Mouse (Mus musculus): ENCODE data around the gene Elmsan1. TPM values are rescaled to one million over a fixed set of nuclear protein-coding genes. Genes with fewer than 3 reads are reported as not detected.

The Elmsan1 gene
- polyA plus RNA-seq, 1 experiment from 2014 or later = 15.9 TPM

- Histone ChIP-seq H3K4me1 (peaks cover 54% of the 10 kb centered on the region), H3K9me3 (replicated peaks) (no peaks in the 10 kb centered on the region), H3K4me2 (replicated peaks) (no peak overlapping the region), H3K9ac (no peak overlapping the region), H3K36me3 (no peaks in the 10 kb centered on the region), H3K27ac (replicated peaks) (peak overlapping the region; percentile 74), H3K27me3 (no peaks in the 10 kb centered on the region), H3K4me3 (replicated peaks) (no peak overlapping the region)
- WGBS = 49% methylated on average over 14 of the region's 14 CpGs
- no peak for ATAC-seq (ENCODE audit: insufficient number of reproducible peaks, low FRiP score, low TSS enrichment, low read depth)
Observed at GRCm38 (mm10) chr12:84214495-84215175, 4.0 kb downstream of the Elmsan1 start.

GRCm38 (mm10) chr12:84212297-84212696 lies 6.4 kb downstream of the Elmsan1 start:
- H3K9ac ChIP-seq = no peak overlapping the region
- no peak for ATAC-seq (ENCODE audit: insufficient number of reproducible peaks, low FRiP score, low TSS enrichment, low read depth)

DNA sequence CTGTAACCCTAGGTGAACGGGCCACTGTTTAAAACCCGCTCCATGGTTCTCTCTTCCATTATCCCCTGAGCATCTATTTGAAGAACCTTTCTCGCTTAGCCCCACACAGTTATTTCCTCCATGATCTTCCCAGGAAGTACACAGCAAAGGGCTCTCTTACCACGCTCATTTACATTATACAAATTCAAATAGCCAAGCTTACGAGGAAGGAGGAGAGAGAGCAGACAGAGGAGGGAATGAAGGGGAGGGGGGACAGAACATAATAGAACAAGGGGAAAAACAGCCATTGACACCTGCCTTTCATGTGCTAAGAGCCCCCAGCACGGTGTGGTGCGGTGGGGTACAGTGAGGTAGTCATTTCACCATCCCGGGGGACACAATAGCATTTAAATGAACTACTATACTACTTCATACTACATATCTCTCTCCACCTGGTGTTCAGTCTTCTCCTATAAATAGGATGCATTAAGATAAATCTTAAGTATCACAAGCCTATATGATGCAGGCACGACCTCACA lies 7.6 kb downstream of the Elmsan1 start:
- 76% methylated on average over 9 of the region's 9 CpGs for WGBS
- H3K27ac ChIP-seq (replicated peaks) = no peak overlapping the region
- no peak overlapping the region for H3K9ac ChIP-seq
- no peak for ATAC-seq (ENCODE audit: insufficient number of reproducible peaks, low FRiP score, low TSS enrichment, low read depth)
- no peak overlapping the region for H3K4me3 ChIP-seq (replicated peaks)
- H3K4me1 ChIP-seq = peaks cover 55% of the 10 kb centered on the region
- H3K36me3 ChIP-seq = no peaks in the 10 kb centered on the region
- no peaks in the 10 kb centered on the region for H3K9me3 ChIP-seq (replicated peaks)
- no peaks in the 10 kb centered on the region for H3K27me3 ChIP-seq
- no peak overlapping the region for H3K4me2 ChIP-seq (replicated peaks)

More at GRCm38 (mm10) chr12:84212297-84212696, 6.4 kb downstream of the Elmsan1 start:
- Histone ChIP-seq H3K36me3 (no peaks in the 10 kb centered on the region), H3K4me1 (peaks cover 55% of the 10 kb centered on the region), H3K27ac (replicated peaks) (no peak overlapping the region), H3K4me3 (replicated peaks) (no peak overlapping the region), H3K4me2 (replicated peaks) (no peak overlapping the region), H3K9me3 (replicated peaks) (no peaks in the 10 kb centered on the region), H3K27me3 (no peaks in the 10 kb centered on the region)
- WGBS = 30% methylated on average over 4 of the region's 4 CpGs

DNA sequence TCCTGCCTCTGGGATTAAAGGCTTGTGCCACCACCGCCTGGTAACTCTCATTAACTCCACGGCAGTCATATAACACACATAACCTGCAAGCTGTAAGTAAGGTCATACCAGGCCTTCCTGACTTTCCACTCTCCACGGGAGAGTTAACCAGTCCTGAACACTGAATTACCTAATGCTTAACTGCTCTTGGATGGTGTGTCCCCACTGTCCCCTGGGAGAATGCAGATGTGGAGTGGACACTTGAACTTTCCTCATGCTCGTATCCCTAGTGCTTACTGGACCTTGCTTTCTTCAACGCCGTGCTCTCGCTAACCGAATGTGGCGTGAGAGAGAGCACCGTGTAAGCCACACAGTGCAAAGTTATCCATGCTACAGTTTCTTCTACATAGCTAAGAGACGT lies 8.4 kb downstream of the Elmsan1 start:
- no peaks in the 10 kb centered on the region for H3K36me3 ChIP-seq
- 88% methylated on average over 11 of the region's 11 CpGs for WGBS
- H3K27ac ChIP-seq (replicated peaks) = no peak overlapping the region
- no peak overlapping the region for H3K4me2 ChIP-seq (replicated peaks)
- H3K4me1 ChIP-seq = peaks cover 48% of the 10 kb centered on the region
- H3K27me3 ChIP-seq = no peaks in the 10 kb centered on the region
- ATAC-seq (ENCODE audit: insufficient number of reproducible peaks, low FRiP score, low TSS enrichment, low read depth) = no peak
- H3K4me3 ChIP-seq (replicated peaks) = no peak overlapping the region
- no peaks in the 10 kb centered on the region for H3K9me3 ChIP-seq (replicated peaks)
- no peak overlapping the region for H3K9ac ChIP-seq

DNA sequence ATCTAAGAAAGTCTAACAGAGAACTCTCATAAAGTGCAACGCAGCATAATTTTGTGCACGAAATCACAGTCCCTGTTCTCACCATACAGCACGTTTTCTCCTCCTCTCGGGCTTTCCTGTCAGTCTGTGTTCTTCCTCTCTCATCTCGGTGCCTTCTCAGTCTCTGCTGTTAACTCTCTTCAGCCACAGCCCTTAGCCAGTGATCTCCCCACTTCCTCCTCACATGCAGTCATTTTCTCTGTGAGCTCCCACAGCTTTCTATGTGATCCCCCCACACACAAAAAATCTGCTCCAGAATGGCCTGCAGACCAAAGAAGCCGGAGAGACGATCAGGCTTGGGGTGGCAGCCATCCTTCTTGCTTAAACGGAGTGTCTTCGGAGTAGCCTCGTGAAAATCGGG lies 9.6 kb downstream of the Elmsan1 start:
- Histone ChIP-seq H3K27me3 (no peaks in the 10 kb centered on the region), H3K4me1 (peaks cover 38% of the 10 kb centered on the region), H3K9me3 (replicated peaks) (no peaks in the 10 kb centered on the region), H3K9ac (no peak overlapping the region), H3K36me3 (no peaks in the 10 kb centered on the region), H3K4me3 (replicated peaks) (no peak overlapping the region), H3K4me2 (replicated peaks) (no peak overlapping the region), H3K27ac (replicated peaks) (no peak overlapping the region)
- no peak for ATAC-seq (ENCODE audit: insufficient number of reproducible peaks, low FRiP score, low TSS enrichment, low read depth)
- 84% methylated on average over 11 of the region's 11 CpGs for WGBS

DNA sequence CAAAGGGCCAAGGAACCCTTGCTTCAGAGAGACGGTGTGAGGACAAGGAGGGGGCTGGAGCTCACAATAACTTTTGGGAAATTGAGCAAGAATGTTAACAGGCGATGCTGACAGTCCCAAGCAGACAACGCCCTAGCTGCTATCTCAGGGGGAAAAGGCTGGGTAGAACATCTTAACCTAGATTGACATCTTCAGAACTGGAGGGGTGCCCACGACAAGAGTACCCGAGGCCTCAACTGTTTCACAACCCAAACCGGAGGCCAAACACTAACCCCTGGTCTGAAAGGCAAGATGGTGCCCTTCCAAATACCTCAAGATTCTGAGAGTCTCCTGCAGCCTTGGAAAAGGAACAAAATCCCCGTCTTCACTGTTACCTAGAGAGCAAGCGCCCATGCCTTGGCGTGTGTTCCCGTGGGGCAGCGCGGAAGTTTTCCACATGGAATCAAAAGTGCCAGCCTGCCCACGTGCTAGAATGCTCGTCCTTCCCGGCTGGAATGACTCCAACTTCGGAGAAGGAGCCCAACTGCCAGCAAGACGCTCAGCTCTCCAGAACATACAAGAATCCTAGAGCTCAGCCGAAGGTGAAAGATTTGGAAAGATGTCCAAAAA lies 11.4 kb downstream of the Elmsan1 start:
- WGBS = 74% methylated on average over 18 of the region's 18 CpGs
- Histone ChIP-seq H3K4me1 (peaks cover 50% of the 10 kb centered on the region), H3K36me3 (no peaks in the 10 kb centered on the region)

GRCm38 (mm10) chr12:84206525-84206924 lies 12.2 kb downstream of the Elmsan1 start:
- Histone ChIP-seq H3K27ac (replicated peaks) (no peak overlapping the region), H3K4me1 (peaks cover 47% of the 10 kb centered on the region)
- 41% methylated on average over 7 of the region's 7 CpGs for WGBS

More for the DNA sequence above, 11.4 kb downstream of the Elmsan1 start:
- H3K4me3 ChIP-seq (replicated peaks) = no peak overlapping the region
- no peak overlapping the region for H3K9ac ChIP-seq
- H3K4me2 ChIP-seq (replicated peaks) = no peak overlapping the region
- no peaks in the 10 kb centered on the region for H3K9me3 ChIP-seq (replicated peaks)
- no peaks in the 10 kb centered on the region for H3K27me3 ChIP-seq
- ATAC-seq (ENCODE audit: insufficient number of reproducible peaks, low FRiP score, low TSS enrichment, low read depth) = no peak
- no peak overlapping the region for H3K27ac ChIP-seq (replicated peaks)

DNA sequence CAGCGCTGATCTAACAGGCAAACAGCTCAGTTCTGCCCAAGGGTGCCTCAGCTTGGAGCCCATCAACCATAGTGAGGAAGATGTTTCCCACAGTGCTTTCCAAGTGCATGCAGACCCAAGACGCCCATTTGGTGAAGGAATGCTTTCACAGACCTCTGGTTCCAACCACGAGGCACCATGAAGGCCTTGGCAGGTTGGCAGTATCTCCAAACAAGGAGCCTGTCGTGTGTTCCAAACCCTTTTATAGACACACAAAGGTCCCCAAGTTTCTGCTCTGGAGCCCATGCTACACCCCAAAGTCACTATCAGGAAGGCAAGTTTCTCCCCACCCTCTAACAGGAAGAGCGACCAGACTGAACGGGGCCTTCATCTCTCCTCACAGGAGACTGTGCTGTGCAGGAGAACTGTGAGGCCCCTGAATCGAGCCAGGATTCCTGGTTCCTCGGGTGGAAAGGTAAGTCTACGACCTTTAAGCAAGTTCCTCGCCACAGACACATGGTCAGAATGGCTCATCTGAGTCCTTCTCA lies 13.0 kb downstream of the Elmsan1 start:
- Histone ChIP-seq H3K9me3 (replicated peaks) (no peaks in the 10 kb centered on the region), H3K4me3 (replicated peaks) (no peak overlapping the region), H3K36me3 (no peaks in the 10 kb centered on the region), H3K9ac (no peak overlapping the region), H3K27ac (replicated peaks) (no peak overlapping the region), H3K4me2 (replicated peaks) (no peak overlapping the region), H3K4me1 (peaks cover 42% of the 10 kb centered on the region), H3K27me3 (no peaks in the 10 kb centered on the region)
- 80% methylated on average over 10 of the region's 10 CpGs for WGBS
- ATAC-seq (ENCODE audit: insufficient number of reproducible peaks, low FRiP score, low TSS enrichment, low read depth) = no peak

More at GRCm38 (mm10) chr12:84206525-84206924, 12.2 kb downstream of the Elmsan1 start:
- ATAC-seq (ENCODE audit: insufficient number of reproducible peaks, low FRiP score, low TSS enrichment, low read depth) = no peak
- H3K4me2 ChIP-seq (replicated peaks) = no peak overlapping the region
- no peak overlapping the region for H3K4me3 ChIP-seq (replicated peaks)
- no peak overlapping the region for H3K9ac ChIP-seq
- no peaks in the 10 kb centered on the region for H3K9me3 ChIP-seq (replicated peaks)
- no peaks in the 10 kb centered on the region for H3K36me3 ChIP-seq
- no peaks in the 10 kb centered on the region for H3K27me3 ChIP-seq

DNA sequence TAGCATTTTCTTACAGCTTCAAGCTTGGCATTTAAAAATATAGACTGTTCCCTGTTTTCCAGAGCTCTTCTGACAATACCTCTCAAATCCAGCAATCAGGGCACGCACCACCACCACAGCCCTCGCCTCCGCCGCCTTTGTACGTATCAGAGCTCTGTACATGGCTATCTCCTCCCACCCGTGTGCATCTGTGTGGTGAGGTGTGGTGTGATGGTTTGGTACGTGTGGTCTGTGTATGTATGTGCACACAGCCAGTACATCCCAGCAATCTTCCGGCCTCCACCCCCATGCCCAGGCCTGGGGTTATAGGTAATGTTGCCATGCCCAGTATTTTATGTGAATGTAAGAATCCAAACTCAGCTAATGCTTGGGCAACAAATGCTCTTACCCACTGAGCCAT lies 14.0 kb downstream of the Elmsan1 start:
- no peak overlapping the region for H3K9ac ChIP-seq
- no peak for ATAC-seq (ENCODE audit: insufficient number of reproducible peaks, low FRiP score, low TSS enrichment, low read depth)

GRCm38 (mm10) chr12:84203778-84204216 lies 14.9 kb downstream of the Elmsan1 start:
- peaks cover 46% of the 10 kb centered on the region for H3K4me1 ChIP-seq
- WGBS = 60% methylated on average over 7 of the region's 7 CpGs

More for the DNA sequence above, 14.0 kb downstream of the Elmsan1 start:
- Histone ChIP-seq H3K4me1 (peaks cover 42% of the 10 kb centered on the region), H3K27ac (replicated peaks) (no peak overlapping the region), H3K4me2 (replicated peaks) (no peak overlapping the region), H3K27me3 (no peaks in the 10 kb centered on the region), H3K36me3 (no peaks in the 10 kb centered on the region), H3K4me3 (replicated peaks) (no peak overlapping the region), H3K9me3 (replicated peaks) (no peaks in the 10 kb centered on the region)
- 89% methylated on average over 8 of the region's 8 CpGs for WGBS

DNA sequence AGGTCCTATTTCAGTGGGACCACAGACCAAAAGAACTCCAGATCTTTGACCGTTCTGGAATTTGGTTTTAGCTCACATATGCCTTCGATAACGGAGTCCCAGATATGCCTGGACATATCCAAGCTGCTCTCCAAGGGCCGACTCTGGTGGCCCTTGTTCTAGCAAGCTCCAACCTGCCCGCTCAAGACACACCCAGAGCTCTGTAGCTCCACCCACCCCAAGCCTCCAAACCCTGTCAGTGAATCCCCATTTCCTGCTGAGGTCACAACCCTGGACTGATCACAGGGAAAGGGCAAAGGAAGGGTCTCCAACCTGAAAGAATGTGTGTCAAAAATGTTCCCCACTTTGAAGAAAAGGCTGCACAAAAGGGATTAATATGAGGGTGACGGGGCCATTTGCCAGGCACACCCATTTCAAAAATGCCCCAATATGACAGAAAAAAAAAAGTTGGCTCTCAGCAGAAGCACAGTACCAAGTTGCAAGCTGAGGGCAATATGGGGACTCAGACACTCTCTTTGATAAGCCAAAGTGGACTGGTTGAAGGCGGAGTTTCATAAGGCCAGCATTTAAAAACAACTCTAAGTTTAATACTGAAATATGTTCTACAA lies 15.4 kb downstream of the Elmsan1 start:
- H3K4me2 ChIP-seq (replicated peaks) = no peak overlapping the region
- H3K9me3 ChIP-seq (replicated peaks) = no peaks in the 10 kb centered on the region
- no peak overlapping the region for H3K4me3 ChIP-seq (replicated peaks)
- peak overlapping the region; percentile 63; the same call in 1 of the 2 replicates for H3K27ac ChIP-seq (replicated peaks)
- H3K9ac ChIP-seq = no peak overlapping the region
- H3K4me1 ChIP-seq = peaks cover 51% of the 10 kb centered on the region
- WGBS = 48% methylated on average over 7 of the region's 7 CpGs
- H3K27me3 ChIP-seq = no peaks in the 10 kb centered on the region
- ATAC-seq (ENCODE audit: insufficient number of reproducible peaks, low FRiP score, low TSS enrichment, low read depth) = no peak
- H3K36me3 ChIP-seq = no peaks in the 10 kb centered on the region

More at GRCm38 (mm10) chr12:84203778-84204216, 14.9 kb downstream of the Elmsan1 start:
- 0 out of 2 replicates have a peak overlapping the region, but pooled peaks have one; percentile 55 for H3K27ac ChIP-seq (replicated peaks)
- no peak overlapping the region for H3K9ac ChIP-seq
- H3K4me2 ChIP-seq (replicated peaks) = no peak overlapping the region
- H3K9me3 ChIP-seq (replicated peaks) = no peaks in the 10 kb centered on the region
- H3K4me3 ChIP-seq (replicated peaks) = no peak overlapping the region
- no peaks in the 10 kb centered on the region for H3K36me3 ChIP-seq
- H3K27me3 ChIP-seq = no peaks in the 10 kb centered on the region
- 0 out of 2 replicates have a peak, but pooled peaks have one; percentile 55 for ATAC-seq (ENCODE audit: insufficient number of reproducible peaks, low FRiP score, low TSS enrichment, low read depth)
